In genomic region chr5:150949131-150949530, GRCm38 (mm10) we compare ENCODE assay signal across 23 mouse cellular contexts. TPM values are rescaled to one million over a fixed set of nuclear protein-coding genes. Genes with fewer than 3 reads are reported as not detected.
A peak's percentile ranks its signal among the peaks of the same experiment; 100 is the strongest.
DNase-seq lines count a peak whose midpoint lies in the region; ATAC-seq and TF ChIP-seq lines count a peak whose summit lies in the region.
"Had no signal": no experiment of that assay in that cellular context is flagged by ENCODE, and none has a peak within 500 bp of the region (broad histone marks: within the 10 kb centered on the region; RNA-seq: fewer than 3 reads in every experiment).

No protein-coding gene starts in this region.

- H3K4me2 ChIP-seq in midbrain, embryonic 16.5 days (ENCODE audit: low read length): no peak overlapping the region
- H3K4me2 ChIP-seq: embryonic facial prominence, embryonic 12.5 days; forebrain, embryonic 13.5 days; forebrain, embryonic 15.5 days had no signal

- H3K36me3 ChIP-seq in E14TG2a.4 (ENCODE audit: insufficient read depth, low read length) (no peaks in the 10 kb centered on the region), ES-Bruce4 (ENCODE audit: control insufficient read depth, insufficient read depth, low read length, poor library complexity, severe bottlenecking) (no peaks in the 10 kb centered on the region)
- H3K36me3 ChIP-seq in midbrain, embryonic 16.5 days (ENCODE audit: control insufficient read depth, insufficient read depth, low read length): no peaks in the 10 kb centered on the region
- no peaks in the 10 kb centered on the region for H3K36me3 ChIP-seq in kidney, adult 2 months (ENCODE audit: control insufficient read depth, insufficient read depth, low read length)
- H3K36me3 ChIP-seq: embryonic facial prominence, embryonic 10.5 days; embryonic facial prominence, embryonic 12.5 days; forebrain, embryonic 15.5 days; G1E had no signal

- H3K9ac ChIP-seq in ES-Bruce4 (ENCODE audit: low read depth, poor library complexity, severe bottlenecking): no peak overlapping the region
- H3K9ac ChIP-seq in midbrain, embryonic 16.5 days (ENCODE audit: low read depth, low read length): no peak overlapping the region
- H3K9ac ChIP-seq: embryonic facial prominence, embryonic 12.5 days; forebrain, embryonic 13.5 days; forebrain, embryonic 15.5 days; forebrain, postnatal 0 days had no signal

- no peak overlapping the region for H3K27ac ChIP-seq in ES-Bruce4 (ENCODE audit: insufficient read depth, low read length)
- no peak overlapping the region for H3K27ac ChIP-seq in midbrain, embryonic 16.5 days (ENCODE audit: low read length)
- no peak overlapping the region for H3K27ac ChIP-seq in kidney, adult 2 months (ENCODE audit: insufficient read depth, low read depth, low read length)
- H3K27ac ChIP-seq: embryonic facial prominence, embryonic 10.5 days; embryonic facial prominence, embryonic 12.5 days; forebrain, embryonic 13.5 days; forebrain, embryonic 15.5 days had no signal

- ATAC-seq in midbrain, embryonic 16.5 days: no peak
- no peak for ATAC-seq in megakaryocyte progenitor cell, adult 5-6 weeks (replicated peaks; ENCODE audit: poor library complexity)
- ATAC-seq: activated CD4-positive, CD25-positive, alpha-beta regulatory T cell, adult 4 months; forebrain, embryonic 13.5 days; forebrain, embryonic 15.5 days; forebrain, postnatal 0 days; Patski had no signal

- H3K4me3 ChIP-seq in E14TG2a.4 (replicated peaks; ENCODE audit: low read length) (peak overlapping the region; percentile 46; the same call in 1 of the 2 replicates), ES-Bruce4 (ENCODE audit: low read depth, low read length) (peak overlapping the region; percentile 34; the same call in 1 of the 2 replicates)
- H3K4me3 ChIP-seq in midbrain, embryonic 16.5 days (ENCODE audit: low read depth, low read length): no peak overlapping the region
- H3K4me3 ChIP-seq in kidney, adult 2 months (ENCODE audit: insufficient read depth, low read depth, low read length): no peak overlapping the region
- H3K4me3 ChIP-seq: embryonic facial prominence, embryonic 10.5 days; embryonic facial prominence, embryonic 12.5 days; forebrain, embryonic 13.5 days; forebrain, embryonic 15.5 days had no signal

- TF ChIP-seq EP300 in ES-Bruce4 (IDR thresholded peaks at IDR 0.05; ENCODE audit: insufficient read depth, low read depth, low read length): no peak

- peak; percentile 85 for DNase-seq in R1 (ENCODE audit: low read depth, low spot score)
- no peak for DNase-seq in kidney, adult 2 months
- DNase-seq: adrenal gland, adult 8-10 months; adrenal gland, postnatal 14 days; adrenal gland, postnatal 36 days; cerebellum, adult 11-12 months; cerebellum, adult 2 months; cerebellum, adult 9-10 months; cerebellum, postnatal 10 days; cerebellum, postnatal 25 days; forebrain, postnatal 0 days had no signal

- WGBS in midbrain, embryonic 16.5 days: 84% methylated on average over 3 of the region's 3 CpGs
- 88% methylated on average over 3 of the region's 3 CpGs for WGBS in kidney, adult 2 months

- no peaks in the 10 kb centered on the region for H3K9me3 ChIP-seq in E14TG2a.4 (ENCODE audit: low read length)
- peaks cover 4% of the 10 kb centered on the region; the same call in 1 of the 2 replicates for H3K9me3 ChIP-seq in ES-Bruce4 (replicated peaks; ENCODE audit: control insufficient read depth, insufficient read depth, low read length, poor library complexity, severe bottlenecking)
- H3K9me3 ChIP-seq in midbrain, embryonic 16.5 days (replicated peaks; ENCODE audit: control insufficient read depth, low read length, poor library complexity, severe bottlenecking): no peaks in the 10 kb centered on the region
- H3K9me3 ChIP-seq: embryonic facial prominence, embryonic 12.5 days; forebrain, embryonic 13.5 days had no signal

- H3K4me1 ChIP-seq in E14TG2a.4 (replicated peaks; ENCODE audit: low read depth, low read length) (peaks cover 25% of the 10 kb centered on the region), ES-Bruce4 (ENCODE audit: control insufficient read depth, insufficient read depth, low read length) (no peaks in the 10 kb centered on the region)
- peaks cover 3% of the 10 kb centered on the region; the same call in 1 of the 2 replicates for H3K4me1 ChIP-seq in midbrain, embryonic 16.5 days (ENCODE audit: control insufficient read depth, insufficient read depth, low read length)
- no peaks in the 10 kb centered on the region; the same call in 1 of the 2 replicates for H3K4me1 ChIP-seq in kidney, adult 2 months (ENCODE audit: control insufficient read depth, insufficient read depth, low read length)

- TF ChIP-seq POLR2A in ES-Bruce4 (IDR thresholded peaks at IDR 0.05; ENCODE audit: insufficient read depth, low read length): no peak
- TF ChIP-seq POLR2A in kidney, adult 2 months (IDR thresholded peaks at IDR 0.05; ENCODE audit: low read depth, low read length): no peak

- no peak for TF ChIP-seq CTCF in E14TG2a.4 (conservative IDR thresholded peaks at IDR 0.05; ENCODE audit: low read length)
- no peak for TF ChIP-seq CTCF in ES-Bruce4 (IDR thresholded peaks at IDR 0.05; ENCODE audit: low read depth, low read length)
- TF ChIP-seq CTCF in kidney, adult 2 months (conservative IDR thresholded peaks at IDR 0.05; ENCODE audit: insufficient read depth, insufficient read length, low read depth, low read length): no peak

- H3K27me3 ChIP-seq in E14TG2a.4 (ENCODE audit: insufficient read depth, low read length) (peaks cover 43% of the 10 kb centered on the region), ES-Bruce4 (ENCODE audit: control insufficient read depth, insufficient read depth, low read length, poor library complexity, severe bottlenecking) (peaks cover 11% of the 10 kb centered on the region; the same call in 1 of the 2 replicates)
- peaks cover 4% of the 10 kb centered on the region for H3K27me3 ChIP-seq in midbrain, embryonic 16.5 days (ENCODE audit: control insufficient read depth, insufficient read depth, low read depth, low read length)
- H3K27me3 ChIP-seq in kidney, adult 2 months (replicated peaks; ENCODE audit: control insufficient read depth, insufficient read depth, low read length): no peaks in the 10 kb centered on the region
- H3K27me3 ChIP-seq: Patski had no signal

RNA-seq across cellular contexts. Expression of gene Kl, which starts 3.3 kb away (rescaled TPM):
- polyA plus RNA-seq in ES-Bruce4 (2011; ENCODE audit: insufficient read depth, insufficient read length, low read depth, missing spikeins): 0.33 and 0.69 TPM in 2 replicates
- polyA plus RNA-seq in midbrain, embryonic 16.5 days (2015; fragmentation: Nextera tagmentation; extraction: Ambion mirVana): 0.65 and 0.97 TPM in 2 replicates
- 158 and 159 TPM in 2 replicates for polyA plus RNA-seq in kidney, adult 2 months (2012; rRNA removed)
- not detected in 2 replicates for total RNA-seq in megakaryocyte progenitor cell, adult 5-6 weeks (2015)
- not detected in 2 replicates for total RNA-seq in megakaryocyte progenitor cell, adult 5-6 weeks (2017)
- polyA plus RNA-seq: C2C12, G1E had no signal

Comparison
In these comparisons a context has a peak if more than half of its experiments do, and no peak if none do; other contexts are left out.
1. H3K4me3 ChIP-seq: peak in E14TG2a.4 (single experiment) and ES-Bruce4 (single experiment); none in midbrain, embryonic 16.5 days (single experiment) and kidney, adult 2 months (single experiment).
2. RNA of gene Kl, which starts 3.3 kb away (polyA plus RNA-seq): 158 to 159 TPM in kidney, adult 2 months; 0.33 to 0.69 TPM in ES-Bruce4 and 0.65 to 0.97 TPM in midbrain, embryonic 16.5 days; every median in the first group is over 10 times any median in the second.